Mouse (Mus musculus): ENCODE results near the gene Serpinb9e. TPM values are rescaled to one million over a fixed set of nuclear protein-coding genes. Genes with fewer than 3 reads are reported as not detected.
"Not testable (repeated sequence)": the region's sequence is repeated elsewhere in the genome, so short reads cannot be mapped to it uniquely, and the experiment has no call there.

Gene Serpinb9e
- not detected in 2 replicates for total RNA-seq (2021)
- long read RNA-seq: 0 reads

DNA sequence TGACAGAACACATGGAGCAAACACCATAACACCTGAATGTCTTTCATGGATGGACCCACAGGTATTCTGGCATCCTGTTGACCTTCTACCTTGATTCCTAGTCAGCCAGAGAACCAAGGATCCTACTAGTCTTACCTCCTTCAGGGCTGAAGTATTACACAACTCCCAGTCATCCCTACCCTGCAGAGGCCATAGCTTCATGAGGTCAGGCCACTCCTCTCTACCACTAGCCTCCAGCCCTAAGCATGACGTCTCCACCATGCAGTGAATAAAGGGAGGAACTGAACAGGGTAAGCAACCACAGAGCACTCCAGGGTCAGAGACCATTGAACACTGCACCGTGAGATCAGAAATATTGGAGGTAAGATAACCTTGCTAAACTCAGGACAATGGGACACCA is at the start of gene Serpinb9e:
Gene Serpinb9e, plus strand, starts transcription at position 301 of the 400 bp plus-strand sequence.
- not testable (repeated sequence) for DNase-seq

DNA sequence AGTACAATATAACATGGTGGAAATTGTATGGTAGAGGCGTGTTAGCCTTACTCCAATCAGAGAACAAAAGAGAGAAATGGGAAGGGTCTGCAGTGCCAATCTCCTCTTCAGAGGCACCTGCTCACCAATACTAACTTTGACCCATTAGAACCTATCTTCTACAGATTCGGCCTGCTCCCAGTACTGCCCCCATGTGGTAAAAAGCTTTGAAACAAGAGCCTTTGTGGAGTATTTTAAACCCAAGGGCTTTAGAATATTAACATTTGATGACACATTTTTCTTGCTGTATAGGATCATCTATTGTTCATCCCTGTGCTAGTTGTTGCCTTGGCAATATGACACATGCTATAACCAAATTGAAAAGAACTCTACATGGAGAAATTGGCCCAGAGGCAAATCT is 49.7 kb upstream of the Serpinb9e start:
- no peak for DNase-seq

DNA sequence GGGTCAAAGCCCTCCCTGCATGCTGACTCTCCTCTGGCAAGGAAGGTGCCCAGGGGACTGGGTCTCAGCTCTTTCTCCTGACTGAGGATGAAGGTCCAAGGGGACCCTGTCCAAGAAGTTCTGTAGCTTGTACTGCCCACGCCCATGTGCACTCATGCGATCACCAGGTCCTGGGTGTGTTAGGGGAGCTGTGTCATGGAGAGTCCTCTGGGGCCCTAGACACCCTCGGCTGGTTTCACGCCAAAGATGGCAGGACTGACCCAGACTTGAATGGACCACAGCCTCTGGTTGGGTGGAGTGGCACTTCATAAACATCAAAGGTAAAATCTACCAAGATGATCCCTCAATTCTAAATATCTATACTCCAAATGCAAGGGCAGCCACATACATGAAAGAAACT is 59.2 kb downstream of the Serpinb9e start:
- not testable (repeated sequence) for DNase-seq

Other genes starting within 250 kb of the Serpinb9e start
- gene Serpinb9, start 246.4 kb upstream of the Serpinb9e start, total RNA-seq (2021): 15.6 and 19.8 TPM in 2 replicates
- 0.29 TPM in 1 of 2 replicates, not detected in the other for gene Serpinb9b, start 222.2 kb upstream of the Serpinb9e start, total RNA-seq (2021)
- gene Serpinb1b, start 171.0 kb upstream of the Serpinb9e start, total RNA-seq (2021): 0.52 and 1.1 TPM in 2 replicates
- gene Serpinb9c, start 89.9 kb upstream of the Serpinb9e start, total RNA-seq (2021): not detected in 2 replicates
- gene Serpinb9d, start 56.7 kb upstream of the Serpinb9e start, total RNA-seq (2021): not detected in 2 replicates
- not detected in 2 replicates for gene Serpinb9f, start 74.5 kb downstream of the Serpinb9e start, total RNA-seq (2021)
- not detected in 2 replicates for gene Gm11397, start 146.1 kb downstream of the Serpinb9e start, total RNA-seq (2021)
- not detected in 2 replicates for gene Serpinb9g, start 235.2 kb downstream of the Serpinb9e start, total RNA-seq (2021)

Data from adrenal gland, postnatal 25 days (tissue).